Mouse (Mus musculus): Measurements from ENCODE around the gene Med16. TPM values are rescaled to one million over a fixed set of nuclear protein-coding genes. Genes with fewer than 3 reads are reported as not detected.
A peak's percentile ranks its signal among the peaks of the same experiment; 100 is the strongest.

The Med16 gene
- polyA plus RNA-seq, 1 experiment from 2014 or later = 36.5 TPM

- WGBS = 0% methylated on average over 15 of the region's 15 CpGs
- Histone ChIP-seq H3K9ac (replicated peaks; ENCODE audit: low read length) (peak overlapping the region; percentile 84), H3K27ac (replicated peaks; ENCODE audit: low read depth, low read length) (peak overlapping the region; percentile 99), H3K4me3 (ENCODE audit: low read depth, low read length) (peak overlapping the region; percentile 100), H3K36me3 (replicated peaks; ENCODE audit: control insufficient read depth, insufficient read depth, low read depth, low read length) (no peaks in the 10 kb centered on the region; the same call in 1 of the 2 replicates), H3K4me1 (ENCODE audit: control insufficient read depth, insufficient read depth, low read length) (peaks cover 31% of the 10 kb centered on the region), H3K4me2 (ENCODE audit: low read depth, low read length) (peak overlapping the region; percentile 79), H3K9me3 (replicated peaks; ENCODE audit: control insufficient read depth, low read length) (no peaks in the 10 kb centered on the region), H3K27me3 (ENCODE audit: control insufficient read depth, insufficient read depth, low read length) (no peaks in the 10 kb centered on the region)
- ATAC-seq (replicated peaks; ENCODE audit: insufficient number of reproducible peaks, low FRiP score, low TSS enrichment, low read depth) (peak; percentile 34; the same call in 1 of the 2 replicates), DNase-seq (ENCODE audit: low spot score) (peak; percentile 86)
Measured at GRCm38 (mm10) chr10:79853392-79853791, 55.3 kb downstream of the Med16 start.

- peaks cover 31% of the 10 kb centered on the region for H3K4me1 ChIP-seq (ENCODE audit: control insufficient read depth, insufficient read depth, low read length)
- H3K4me3 ChIP-seq (ENCODE audit: low read depth, low read length) = peak overlapping the region; percentile 100
- H3K9ac ChIP-seq (replicated peaks; ENCODE audit: low read length) = peak overlapping the region; percentile 84
- H3K36me3 ChIP-seq (replicated peaks; ENCODE audit: control insufficient read depth, insufficient read depth, low read depth, low read length) = no peaks in the 10 kb centered on the region; the same call in 1 of the 2 replicates
- H3K9me3 ChIP-seq (replicated peaks; ENCODE audit: control insufficient read depth, low read length) = no peaks in the 10 kb centered on the region
- no peaks in the 10 kb centered on the region for H3K27me3 ChIP-seq (ENCODE audit: control insufficient read depth, insufficient read depth, low read length)
- ATAC-seq (replicated peaks; ENCODE audit: insufficient number of reproducible peaks, low FRiP score, low TSS enrichment, low read depth) (no peak), DNase-seq (ENCODE audit: low spot score) (no peak)
- H3K4me2 ChIP-seq (ENCODE audit: low read depth, low read length) = peak overlapping the region; percentile 79
- 30% methylated on average over 8 of the region's 8 CpGs for WGBS
- H3K27ac ChIP-seq (replicated peaks; ENCODE audit: low read depth, low read length) = peak overlapping the region; percentile 99
Measured at GRCm38 (mm10) chr10:79852827-79853226, 55.9 kb downstream of the Med16 start.

GRCm38 (mm10) chr10:79852107-79852789 is 56.5 kb downstream of the Med16 start:
- H3K4me3 ChIP-seq (ENCODE audit: low read depth, low read length) = peak overlapping the region; percentile 100; the same call in 1 of the 2 replicates
- H3K36me3 ChIP-seq (replicated peaks; ENCODE audit: control insufficient read depth, insufficient read depth, low read depth, low read length) = no peaks in the 10 kb centered on the region; the same call in 1 of the 2 replicates
- peak overlapping the region; percentile 84 for H3K9ac ChIP-seq (replicated peaks; ENCODE audit: low read length)
- H3K4me1 ChIP-seq (ENCODE audit: control insufficient read depth, insufficient read depth, low read length) = peaks cover 26% of the 10 kb centered on the region
- no peaks in the 10 kb centered on the region for H3K27me3 ChIP-seq (ENCODE audit: control insufficient read depth, insufficient read depth, low read length)
- no peaks in the 10 kb centered on the region for H3K9me3 ChIP-seq (replicated peaks; ENCODE audit: control insufficient read depth, low read length)
- ATAC-seq (replicated peaks; ENCODE audit: insufficient number of reproducible peaks, low FRiP score, low TSS enrichment, low read depth) (no peak), DNase-seq (ENCODE audit: low spot score) (peak; percentile 52)
- H3K27ac ChIP-seq (replicated peaks; ENCODE audit: low read depth, low read length) = peak overlapping the region; percentile 99
- H3K4me2 ChIP-seq (ENCODE audit: low read depth, low read length) = peak overlapping the region; percentile 79
- WGBS = 40% methylated on average over 9 of the region's 9 CpGs

GRCm38 (mm10) chr10:79851653-79852052 is 57.1 kb downstream of the Med16 start:
- no peaks in the 10 kb centered on the region; the same call in 1 of the 2 replicates for H3K36me3 ChIP-seq (replicated peaks; ENCODE audit: control insufficient read depth, insufficient read depth, low read depth, low read length)
- ATAC-seq (replicated peaks; ENCODE audit: insufficient number of reproducible peaks, low FRiP score, low TSS enrichment, low read depth) (no peak), DNase-seq (ENCODE audit: low spot score) (no peak)
- peak overlapping the region; percentile 99 for H3K27ac ChIP-seq (replicated peaks; ENCODE audit: low read depth, low read length)
- WGBS = 69% methylated on average over 3 of the region's 3 CpGs
- H3K27me3 ChIP-seq (ENCODE audit: control insufficient read depth, insufficient read depth, low read length) = no peaks in the 10 kb centered on the region
- H3K9ac ChIP-seq (replicated peaks; ENCODE audit: low read length) = peak overlapping the region; percentile 84; the same call in 1 of the 2 replicates
- no peak overlapping the region for H3K4me3 ChIP-seq (ENCODE audit: low read depth, low read length)
- peaks cover 20% of the 10 kb centered on the region for H3K4me1 ChIP-seq (ENCODE audit: control insufficient read depth, insufficient read depth, low read length)
- peak overlapping the region; percentile 79 for H3K4me2 ChIP-seq (ENCODE audit: low read depth, low read length)
- no peaks in the 10 kb centered on the region for H3K9me3 ChIP-seq (replicated peaks; ENCODE audit: control insufficient read depth, low read length)

- DNase-seq (ENCODE audit: low spot score) (no peak), ATAC-seq (replicated peaks; ENCODE audit: insufficient number of reproducible peaks, low FRiP score, low TSS enrichment, low read depth) (no peak)
- Histone ChIP-seq H3K27me3 (ENCODE audit: control insufficient read depth, insufficient read depth, low read length) (no peaks in the 10 kb centered on the region), H3K9ac (replicated peaks; ENCODE audit: low read length) (no peak overlapping the region), H3K27ac (replicated peaks; ENCODE audit: low read depth, low read length) (no peak overlapping the region), H3K9me3 (replicated peaks; ENCODE audit: control insufficient read depth, low read length) (no peaks in the 10 kb centered on the region), H3K4me1 (ENCODE audit: control insufficient read depth, insufficient read depth, low read length) (peaks cover 16% of the 10 kb centered on the region), H3K4me2 (ENCODE audit: low read depth, low read length) (no peak overlapping the region), H3K36me3 (replicated peaks; ENCODE audit: control insufficient read depth, insufficient read depth, low read depth, low read length) (no peaks in the 10 kb centered on the region), H3K4me3 (ENCODE audit: low read depth, low read length) (no peak overlapping the region)
- WGBS = 86% methylated on average over 8 of the region's 8 CpGs
Measured at GRCm38 (mm10) chr10:79849941-79850628, 58.6 kb downstream of the Med16 start.

GRCm38 (mm10) chr10:79846553-79846952 is 62.2 kb downstream of the Med16 start:
- ATAC-seq (replicated peaks; ENCODE audit: insufficient number of reproducible peaks, low FRiP score, low TSS enrichment, low read depth) (no peak), DNase-seq (ENCODE audit: low spot score) (no peak)
- WGBS = 65% methylated on average over 5 of the region's 5 CpGs
- Histone ChIP-seq H3K27me3 (ENCODE audit: control insufficient read depth, insufficient read depth, low read length) (no peaks in the 10 kb centered on the region), H3K9me3 (replicated peaks; ENCODE audit: control insufficient read depth, low read length) (no peaks in the 10 kb centered on the region), H3K36me3 (replicated peaks; ENCODE audit: control insufficient read depth, insufficient read depth, low read depth, low read length) (no peaks in the 10 kb centered on the region), H3K4me2 (ENCODE audit: low read depth, low read length) (no peak overlapping the region), H3K4me1 (ENCODE audit: control insufficient read depth, insufficient read depth, low read length) (no peaks in the 10 kb centered on the region; the same call in 1 of the 2 replicates), H3K27ac (replicated peaks; ENCODE audit: low read depth, low read length) (no peak overlapping the region), H3K9ac (replicated peaks; ENCODE audit: low read length) (no peak overlapping the region), H3K4me3 (ENCODE audit: low read depth, low read length) (no peak overlapping the region)

Small RNAs within 50 kb of the gene (microRNA-seq; reads per million reads assigned to microRNA genes)
- not detected for gene Mir6910 (ENCODE audit: borderline number of aligned reads)

Other genes starting within 250 kb of the Med16 start
- 3.9 and 5.5 TPM in 2 replicates for gene Madcam1, start 244.4 kb downstream of the Med16 start, polyA plus RNA-seq (2014; fragmentation: Nextera tagmentation; extraction: Ambion mirVana)
- 65.6 and 67.3 TPM in 2 replicates for gene Tpgs1, start 239.6 kb downstream of the Med16 start, polyA plus RNA-seq (2014; fragmentation: Nextera tagmentation; extraction: Ambion mirVana)
- 150 and 157 TPM in 2 replicates for gene Cdc34, start 226.7 kb downstream of the Med16 start, polyA plus RNA-seq (2014; fragmentation: Nextera tagmentation; extraction: Ambion mirVana)
- gene Gzmm, start 219.9 kb downstream of the Med16 start, polyA plus RNA-seq (2014; fragmentation: Nextera tagmentation; extraction: Ambion mirVana) = 0.77 TPM in 1 of 2 replicates, not detected in the other
- 630 and 667 TPM in 2 replicates for gene Bsg, start 204.4 kb downstream of the Med16 start, polyA plus RNA-seq (2014; fragmentation: Nextera tagmentation; extraction: Ambion mirVana)
- gene Hcn2, start 192.3 kb downstream of the Med16 start, polyA plus RNA-seq (2014; fragmentation: Nextera tagmentation; extraction: Ambion mirVana) = 0.14 and 0.21 TPM in 2 replicates
- gene Polrmt, start 162.3 kb downstream of the Med16 start, polyA plus RNA-seq (2014; fragmentation: Nextera tagmentation; extraction: Ambion mirVana) = 30.5 and 35.6 TPM in 2 replicates
- 0.25 and 0.38 TPM in 2 replicates for gene Fgf22, start 153.8 kb downstream of the Med16 start, polyA plus RNA-seq (2014; fragmentation: Nextera tagmentation; extraction: Ambion mirVana)
- 65.1 and 72.7 TPM in 2 replicates for gene Rnf126, start 142.0 kb downstream of the Med16 start, polyA plus RNA-seq (2014; fragmentation: Nextera tagmentation; extraction: Ambion mirVana)
- gene Fstl3, start 131.7 kb downstream of the Med16 start, polyA plus RNA-seq (2014; fragmentation: Nextera tagmentation; extraction: Ambion mirVana) = 2.4 and 2.7 TPM in 2 replicates
- gene Prss57, start 118.0 kb downstream of the Med16 start, polyA plus RNA-seq (2014; fragmentation: Nextera tagmentation; extraction: Ambion mirVana) = not detected in 2 replicates
- 85.7 and 102 TPM in 2 replicates for gene Palm, start 115.4 kb downstream of the Med16 start, polyA plus RNA-seq (2014; fragmentation: Nextera tagmentation; extraction: Ambion mirVana)
- gene Misp, start 87.9 kb downstream of the Med16 start, polyA plus RNA-seq (2014; fragmentation: Nextera tagmentation; extraction: Ambion mirVana) = 0.39 and 0.82 TPM in 2 replicates
- gene Ptbp1, start 54.5 kb downstream of the Med16 start, polyA plus RNA-seq (2014; fragmentation: Nextera tagmentation; extraction: Ambion mirVana) = 237 and 257 TPM in 2 replicates
- gene Prtn3, start 34.4 kb downstream of the Med16 start, polyA plus RNA-seq (2014; fragmentation: Nextera tagmentation; extraction: Ambion mirVana) = 10.9 and 11.2 TPM in 2 replicates
- gene Plppr3, start 34.3 kb downstream of the Med16 start, polyA plus RNA-seq (2014; fragmentation: Nextera tagmentation; extraction: Ambion mirVana) = 78.3 and 85.8 TPM in 2 replicates
- gene Elane, start 22.7 kb downstream of the Med16 start, polyA plus RNA-seq (2014; fragmentation: Nextera tagmentation; extraction: Ambion mirVana) = 0.50 and 0.88 TPM in 2 replicates
- gene Cfd, start 18.1 kb downstream of the Med16 start, polyA plus RNA-seq (2014; fragmentation: Nextera tagmentation; extraction: Ambion mirVana) = not detected in 2 replicates
- gene Gm26602, start 1.9 kb upstream of the Med16 start, polyA plus RNA-seq (2014; fragmentation: Nextera tagmentation; extraction: Ambion mirVana) = 4.3 and 11.5 TPM in 2 replicates
- gene Kiss1r, start 8.0 kb upstream of the Med16 start, polyA plus RNA-seq (2014; fragmentation: Nextera tagmentation; extraction: Ambion mirVana) = 0.48 and 0.75 TPM in 2 replicates
- 116 and 122 TPM in 2 replicates for gene R3hdm4, start 12.3 kb upstream of the Med16 start, polyA plus RNA-seq (2014; fragmentation: Nextera tagmentation; extraction: Ambion mirVana)
- 5.0 and 5.2 TPM in 2 replicates for gene Arid3a, start 18.1 kb upstream of the Med16 start, polyA plus RNA-seq (2014; fragmentation: Nextera tagmentation; extraction: Ambion mirVana)
- gene Wdr18, start 51.2 kb upstream of the Med16 start, polyA plus RNA-seq (2014; fragmentation: Nextera tagmentation; extraction: Ambion mirVana) = 118 and 123 TPM in 2 replicates
- 0.21 and 0.22 TPM in 2 replicates for gene Grin3b, start 61.8 kb upstream of the Med16 start, polyA plus RNA-seq (2014; fragmentation: Nextera tagmentation; extraction: Ambion mirVana)
- gene Tmem259, start 75.4 kb upstream of the Med16 start, polyA plus RNA-seq (2014; fragmentation: Nextera tagmentation; extraction: Ambion mirVana) = 13.4 and 13.7 TPM in 2 replicates
- 255 and 271 TPM in 2 replicates for gene Cnn2, start 79.7 kb upstream of the Med16 start, polyA plus RNA-seq (2014; fragmentation: Nextera tagmentation; extraction: Ambion mirVana)
- gene Abca7, start 87.6 kb upstream of the Med16 start, polyA plus RNA-seq (2014; fragmentation: Nextera tagmentation; extraction: Ambion mirVana) = 0.98 and 1.3 TPM in 2 replicates
- 5.2 and 6.7 TPM in 2 replicates for gene Arhgap45, start 107.7 kb upstream of the Med16 start, polyA plus RNA-seq (2014; fragmentation: Nextera tagmentation; extraction: Ambion mirVana)
- gene Polr2e, start 130.9 kb upstream of the Med16 start, polyA plus RNA-seq (2014; fragmentation: Nextera tagmentation; extraction: Ambion mirVana) = 266 and 287 TPM in 2 replicates
- 515 and 565 TPM in 2 replicates for gene Gpx4, start 138.2 kb upstream of the Med16 start, polyA plus RNA-seq (2014; fragmentation: Nextera tagmentation; extraction: Ambion mirVana)
- 5.6 and 6.6 TPM in 2 replicates for gene Sbno2, start 196.6 kb upstream of the Med16 start, polyA plus RNA-seq (2014; fragmentation: Nextera tagmentation; extraction: Ambion mirVana)
- gene Stk11, start 206.9 kb upstream of the Med16 start, polyA plus RNA-seq (2014; fragmentation: Nextera tagmentation; extraction: Ambion mirVana) = 16.6 and 18.5 TPM in 2 replicates
- 360 and 371 TPM in 2 replicates for gene Atp5d, start 229.7 kb upstream of the Med16 start, polyA plus RNA-seq (2014; fragmentation: Nextera tagmentation; extraction: Ambion mirVana)
- 6.8 and 9.0 TPM in 2 replicates for gene Cbarp, start 231.9 kb upstream of the Med16 start, polyA plus RNA-seq (2014; fragmentation: Nextera tagmentation; extraction: Ambion mirVana)
- gene Midn, start 239.3 kb upstream of the Med16 start, polyA plus RNA-seq (2014; fragmentation: Nextera tagmentation; extraction: Ambion mirVana) = 60.3 and 62.1 TPM in 2 replicates